Mouse (Mus musculus) olfactory bulb, adult 2 months (tissue): ENCODE measurements around the gene Snrpa. TPM values are rescaled to one million over a fixed set of nuclear protein-coding genes. Genes with fewer than 3 reads are reported as not detected.

Experiments
- H3K27ac ChIP-seq: fragments of 200-500 bp; 2 replicates; pipeline ENCODE4 v1.5.1; 2012; ENCODE audit warnings: low read depth, low read length; ENCODE audit not compliant: insufficient read depth
- H3K4me1 ChIP-seq: fragments of 200-500 bp; 2 replicates; pipeline ENCODE4 v1.6.1; 2012; ENCODE audit warnings: low read length; ENCODE audit not compliant: control insufficient read depth, insufficient read depth
- H3K4me3 ChIP-seq: fragments of 200-500 bp; 2 replicates; pipeline ENCODE4 v1.5.1; 2012; ENCODE audit warnings: mild to moderate bottlenecking, low read depth, low read length, moderate library complexity; ENCODE audit not compliant: insufficient read depth
- CTCF ChIP-seq: fragments of 200-500 bp; IDR thresholded peaks from 2 replicates; pipeline ENCODE4 v1.5.1; 2012; ENCODE audit warnings: low read depth, mild to moderate bottlenecking, low read length, moderate library complexity; ENCODE audit not compliant: insufficient read depth
- POLR2A ChIP-seq: fragments of 200-500 bp; IDR thresholded peaks from 2 replicates; pipeline ENCODE4 v1.6.1; 2012; ENCODE audit warnings: mild to moderate bottlenecking, low read depth, low read length, moderate library complexity; ENCODE audit not compliant: insufficient read depth
- WGBS: fragments of 180-500 bp; shearing (Covaris S2); methylation state at CpG from one replicate; pipeline ENCODE4 v1.1.7; 2018; 5-methylcytosine and 5-hydroxymethylcytosine counted together
- polyA plus RNA-seq: library from polyadenylated mRNA; stranded (reverse); fragments of >200 nt; gene quantifications from 2 replicates; pipeline ENCODE4 v1.2.4, GENCODE M21; 2012; ENCODE audit warnings: low replicate concordance; ENCODE audit not compliant: missing spikeins, insufficient read depth, insufficient read length

Snrpa gene
- polyA plus RNA-seq, 1 experiment = not detected

DNA sequence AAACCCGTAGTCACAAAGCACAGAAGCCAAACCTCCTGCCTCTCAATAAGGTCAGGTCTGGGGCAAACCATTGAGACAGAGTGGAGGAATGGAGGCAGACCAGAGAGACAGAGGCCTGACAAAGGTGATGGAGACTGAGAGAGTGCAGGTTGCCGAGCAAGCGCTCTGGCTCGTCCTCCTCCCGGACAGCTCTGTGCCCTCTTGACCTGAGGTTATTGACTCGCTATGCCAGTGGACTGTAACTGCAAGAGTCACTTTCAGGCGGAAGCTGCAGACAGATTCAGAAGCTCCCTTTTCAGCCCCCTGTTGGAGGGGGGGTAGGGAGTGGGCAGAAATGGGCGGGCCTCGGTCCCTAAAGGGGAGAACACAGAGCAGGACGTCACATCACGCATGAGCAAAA is 23.9 kb upstream of the Snrpa start:
- TF ChIP-seq POLR2A (no peak), CTCF (no peak)
- H3K4me1 ChIP-seq = peaks cover 4% of the 10 kb centered on the region
- no peak overlapping the region for H3K4me3 ChIP-seq
- WGBS = 85% methylated on average over 11 of the region's 11 CpGs
- no peak overlapping the region for H3K27ac ChIP-seq

DNA sequence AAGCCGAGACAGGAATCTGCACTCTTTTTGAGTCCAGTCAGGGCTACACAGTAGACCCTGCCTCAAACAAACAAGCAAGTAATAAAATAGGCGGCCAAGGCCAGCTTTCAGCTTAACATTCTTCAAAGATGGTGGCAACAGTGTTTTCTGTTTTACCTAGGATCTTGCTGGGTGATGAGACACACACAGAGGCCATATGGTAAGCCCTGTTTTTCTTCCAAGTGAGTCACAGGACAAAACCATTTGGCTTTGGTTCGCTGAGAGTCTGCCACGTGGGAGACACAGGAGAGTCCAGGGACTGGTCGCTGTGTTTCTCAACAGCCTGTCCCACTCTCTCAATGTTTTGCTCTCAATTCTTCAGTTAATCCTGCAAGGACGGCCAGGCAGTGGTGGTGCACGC is 22.5 kb upstream of the Snrpa start:
- Histone ChIP-seq H3K4me1 (peaks cover 2% of the 10 kb centered on the region; the same call in 1 of the 2 replicates), H3K4me3 (no peak overlapping the region), H3K27ac (no peak overlapping the region)
- 87% methylated on average over 7 of the region's 7 CpGs for WGBS
- no peak for TF ChIP-seq POLR2A
- no peak for TF ChIP-seq CTCF

DNA sequence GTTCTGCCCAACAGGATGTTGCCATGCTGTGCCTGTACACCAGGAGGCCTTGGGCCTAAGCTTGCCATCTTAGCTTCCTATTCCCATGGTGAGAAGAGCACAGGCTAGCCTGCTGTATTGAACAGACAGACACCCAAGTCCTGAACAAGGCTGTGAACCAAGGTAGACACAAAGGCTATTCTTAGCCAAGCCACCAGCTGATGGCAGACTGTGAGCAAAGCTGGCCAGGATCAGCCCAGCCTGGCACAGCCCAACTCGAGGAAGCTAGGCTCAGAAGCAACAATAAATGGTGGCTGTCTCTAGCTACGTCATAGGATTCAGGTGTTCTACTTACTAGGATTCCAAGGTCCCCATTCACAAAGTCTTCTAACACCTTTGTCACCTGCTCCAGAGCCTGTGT is 16.6 kb upstream of the Snrpa start:
- 70% methylated on average over 2 of the region's 2 CpGs for WGBS
- H3K4me1 ChIP-seq = no peaks in the 10 kb centered on the region
- no peak overlapping the region for H3K4me3 ChIP-seq
- TF ChIP-seq POLR2A = no peak
- no peak overlapping the region for H3K27ac ChIP-seq

DNA sequence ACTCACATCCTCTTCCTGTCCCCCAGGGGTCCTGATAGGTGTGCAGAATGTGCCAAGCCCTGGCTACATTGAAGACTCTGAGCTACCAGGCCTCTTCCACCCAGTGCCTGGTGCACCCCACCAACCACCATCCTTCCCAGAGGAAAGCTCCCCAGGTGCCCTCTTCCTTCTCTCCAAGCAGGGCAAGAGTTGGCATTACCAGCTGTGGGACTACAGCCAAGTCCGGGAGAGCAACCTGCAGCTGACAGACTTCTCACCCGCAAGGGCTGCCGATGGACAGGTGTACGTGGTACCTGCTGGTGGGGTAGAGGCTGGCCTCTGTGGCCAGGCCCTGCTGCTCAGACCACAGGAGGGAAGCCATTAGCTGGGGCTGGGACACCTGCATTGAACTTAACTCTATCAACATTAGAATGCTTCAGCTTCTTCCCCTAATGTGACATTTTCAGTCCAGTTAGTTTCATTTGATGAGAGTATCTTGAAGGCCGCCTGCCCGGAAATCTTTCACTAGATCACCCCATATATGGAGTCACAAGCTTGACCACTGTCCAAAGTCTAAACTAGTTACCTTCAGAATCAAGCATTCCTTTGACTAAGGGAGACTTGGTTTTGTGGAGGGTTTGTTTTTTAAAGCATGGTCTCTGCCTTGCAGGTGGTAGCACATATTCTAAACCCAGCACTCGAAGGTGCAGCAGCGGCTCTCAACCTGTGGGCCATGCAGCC is 7.8 kb upstream of the Snrpa start:
- 97% methylated on average over 8 of the region's 8 CpGs for WGBS
- H3K27ac ChIP-seq = no peak overlapping the region
- H3K4me3 ChIP-seq = no peak overlapping the region
- H3K4me1 ChIP-seq = no peaks in the 10 kb centered on the region
- TF ChIP-seq CTCF (no peak), POLR2A (no peak)

DNA sequence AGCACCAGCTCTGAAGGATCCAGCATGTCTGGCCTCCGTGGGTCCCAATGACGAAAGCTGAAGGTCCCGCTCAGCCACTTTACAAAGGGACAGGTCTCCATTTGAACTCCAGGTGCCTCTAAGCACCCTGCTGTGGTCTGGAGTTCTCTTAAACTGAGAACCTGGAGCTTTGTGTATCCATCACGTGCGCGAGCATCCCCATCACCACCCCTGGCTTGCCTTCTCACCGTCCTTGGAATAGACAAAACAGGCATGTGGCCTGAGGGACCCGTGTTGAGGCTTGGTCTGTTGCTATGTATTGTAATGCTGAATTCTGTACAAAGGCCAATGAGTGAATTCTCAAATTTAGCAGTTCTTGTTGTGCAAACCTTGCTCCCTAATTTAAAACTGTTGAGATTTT is 2.7 kb upstream of the Snrpa start:
- peaks cover 5% of the 10 kb centered on the region for H3K4me1 ChIP-seq
- TF ChIP-seq POLR2A (no peak), CTCF (no peak)
- H3K27ac ChIP-seq = no peak overlapping the region
- no peak overlapping the region for H3K4me3 ChIP-seq
- 93% methylated on average over 8 of the region's 8 CpGs for WGBS

DNA sequence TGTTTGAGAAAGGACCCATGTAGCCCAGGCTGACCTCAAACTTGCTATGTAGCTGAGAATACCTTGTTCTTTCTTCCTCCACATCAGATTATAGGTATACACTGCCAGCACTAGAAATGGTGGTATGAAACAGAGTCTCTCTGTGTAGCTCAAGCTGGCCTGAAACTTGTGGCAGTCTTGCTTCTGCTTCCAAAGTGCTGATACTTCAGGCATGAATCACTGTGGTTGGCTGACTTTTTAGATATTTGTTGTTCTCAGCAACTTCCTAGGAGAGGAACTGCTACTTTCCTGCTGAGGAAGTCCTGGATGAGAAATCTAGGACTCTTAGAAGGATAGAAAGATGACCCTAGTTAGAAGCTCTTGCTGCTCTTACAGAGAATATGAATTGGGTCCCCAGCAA is 2.3 kb upstream of the Snrpa start:
- Histone ChIP-seq H3K4me3 (no peak overlapping the region), H3K27ac (no peak overlapping the region), H3K4me1 (peaks cover 9% of the 10 kb centered on the region)
- no peak for TF ChIP-seq CTCF

DNA sequence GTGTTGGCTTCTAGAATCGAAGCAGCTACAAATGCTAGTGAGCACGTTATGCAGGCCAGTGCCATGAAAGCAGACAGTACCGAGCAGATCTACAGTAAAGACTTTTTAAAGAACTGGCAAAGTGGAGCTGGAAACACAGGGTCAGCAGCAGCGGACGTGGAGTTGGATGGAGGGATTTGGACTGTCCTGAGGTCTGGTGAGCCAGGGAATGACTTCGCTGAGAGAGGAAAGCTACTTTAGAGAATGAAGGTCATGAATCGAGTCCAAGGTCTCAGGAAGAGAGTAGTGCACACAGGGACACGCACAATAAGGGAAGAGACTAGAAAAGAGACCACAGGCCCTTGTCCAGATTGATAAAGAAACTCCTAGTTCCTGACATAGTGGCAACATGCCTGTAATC is 1.6 kb upstream of the Snrpa start:
- no peak overlapping the region for H3K4me3 ChIP-seq
- TF ChIP-seq CTCF (no peak), POLR2A (no peak)
- H3K27ac ChIP-seq = no peak overlapping the region
- 92% methylated on average over 8 of the region's 8 CpGs for WGBS
- H3K4me1 ChIP-seq = peaks cover 9% of the 10 kb centered on the region

GRCm38 (mm10) chr7:27197136-27197535 is 1.1 kb upstream of the Snrpa start:
- Histone ChIP-seq H3K27ac (no peak overlapping the region), H3K4me1 (peaks cover 9% of the 10 kb centered on the region), H3K4me3 (no peak overlapping the region)
- no peak for TF ChIP-seq CTCF
- 89% methylated on average over 3 of the region's 3 CpGs for WGBS

DNA sequence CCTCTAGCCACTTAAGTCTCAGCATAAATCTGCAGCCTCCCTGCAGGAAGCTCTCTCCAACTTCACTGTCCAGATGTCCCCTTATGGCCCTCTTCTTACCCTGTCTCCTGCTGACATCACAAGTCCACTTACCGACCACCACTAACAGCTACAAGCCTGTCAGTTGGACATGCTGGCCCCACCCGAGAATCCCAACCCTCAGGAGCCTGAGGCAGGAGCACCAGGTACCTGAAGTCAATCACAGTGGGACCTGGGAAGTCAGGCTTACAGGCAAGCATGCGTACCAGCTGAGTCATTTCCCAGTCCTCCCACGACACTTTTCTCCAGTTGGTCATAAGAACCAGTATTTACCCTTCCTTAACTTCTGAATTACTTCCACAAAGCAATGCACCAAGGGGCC is 2.3 kb downstream of the Snrpa start:
- H3K4me3 ChIP-seq = no peak overlapping the region
- H3K27ac ChIP-seq = no peak overlapping the region
- WGBS = 62% methylated on average over 4 of the region's 4 CpGs
- H3K4me1 ChIP-seq = peaks cover 9% of the 10 kb centered on the region
- TF ChIP-seq POLR2A (no peak), CTCF (no peak)

DNA sequence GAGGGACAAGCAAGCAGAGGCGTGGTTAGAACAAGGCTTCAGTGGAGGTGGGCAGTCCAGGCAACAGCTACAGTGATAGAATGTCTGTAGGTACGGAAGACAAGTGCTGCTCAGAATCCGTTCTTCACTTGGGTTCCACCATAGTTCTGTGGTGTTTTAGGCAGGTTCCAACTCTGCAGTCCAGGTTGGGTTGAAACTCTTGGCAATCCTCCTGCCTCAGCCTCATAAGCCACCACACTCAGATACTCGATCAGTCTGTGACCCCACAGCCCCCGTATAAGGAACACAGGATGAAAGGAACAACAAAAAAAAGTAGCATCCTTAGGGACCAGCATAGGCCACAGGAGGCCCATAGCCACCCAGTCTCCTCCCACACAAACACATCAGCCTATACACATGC is 3.6 kb downstream of the Snrpa start:
- Histone ChIP-seq H3K4me1 (peaks cover 9% of the 10 kb centered on the region), H3K27ac (no peak overlapping the region), H3K4me3 (no peak overlapping the region)
- TF ChIP-seq POLR2A (no peak), CTCF (no peak)
- 95% methylated on average over 5 of the region's 5 CpGs for WGBS
